Mouse (Mus musculus): ENCODE measurements around the gene Pnldc1. TPM values are rescaled to one million over a fixed set of nuclear protein-coding genes. Genes with fewer than 3 reads are reported as not detected.

Gene Pnldc1
- total RNA-seq (2023), result 2.2 TPM

GRCm38 (mm10) chr17:12909361-12910280 lies at the start of gene Pnldc1:
TSS of gene Pnldc1 (minus strand) at chr17:12910230.

GRCm38 (mm10) chr17:12940151-12940805 lies 30.2 kb upstream of the Pnldc1 start, which contains the start of gene Acat3:
TSS of gene Acat3 (minus strand) at chr17:12940600.

GRCm38 (mm10) chr17:12915881-12916583 lies 6.0 kb upstream of the Pnldc1 start, which contains the start of gene Mrpl18:
TSS of gene Mrpl18 (minus strand) at chr17:12916345.

GRCm38 (mm10) chr17:12915488-12915880 lies 5.5 kb upstream of the Pnldc1 start, which contains the start of gene Tcp1:
TSS of gene Tcp1 (plus strand) at chr17:12915701.

GRCm38 (mm10) chr17:12875734-12876133 lies 34.3 kb downstream of the Pnldc1 start, which contains the start of gene Mrgprh:
TSS of gene Mrgprh (plus strand) at chr17:12876034.

GRCm38 (mm10) chr17:12868043-12868442 lies 42.0 kb downstream of the Pnldc1 start, which contains the start of gene Mas1:
TSS of gene Mas1 (minus strand) at chr17:12868143.

Other genes with a start within 250 kb of the Pnldc1 start
- gene Slc22a1, start 234.4 kb downstream of the Pnldc1 start, total RNA-seq (2023), result not detected
- gene Igf2r, start 140.6 kb downstream of the Pnldc1 start, total RNA-seq (2023), result 37.3 TPM
- gene Mas1, start 42.1 kb downstream of the Pnldc1 start, total RNA-seq (2023), result not detected
- gene Mrgprh, start 34.2 kb downstream of the Pnldc1 start, total RNA-seq (2023), result not detected
- 185 TPM for gene Tcp1, start 5.5 kb upstream of the Pnldc1 start, total RNA-seq (2023)
- gene Mrpl18, start 6.1 kb upstream of the Pnldc1 start, total RNA-seq (2023), result 36.7 TPM
- gene Acat3, start 30.4 kb upstream of the Pnldc1 start, total RNA-seq (2023), result not detected
- 18.7 TPM for gene Acat2, start 50.5 kb upstream of the Pnldc1 start, total RNA-seq (2023)
- gene Wtap, start 83.9 kb upstream of the Pnldc1 start, total RNA-seq (2023), result 120 TPM
- gene Sod2, start 96.6 kb upstream of the Pnldc1 start, total RNA-seq (2023), result 58.1 TPM
- not detected for gene Gpr31b, start 142.1 kb upstream of the Pnldc1 start, total RNA-seq (2023)
- not detected for gene Tcp10b, start 150.9 kb upstream of the Pnldc1 start, total RNA-seq (2023)
- gene Unc93a, start 221.6 kb upstream of the Pnldc1 start, total RNA-seq (2023), result 0.23 TPM